Mouse (Mus musculus) lung, postnatal 4 days (tissue): ENCODE measurements at regions not wholly inside any gene's neighbourhood (a gene's known extent, or its start where the extent isn't known, plus 50 kb on each side); places are given as distances from the start of the nearest gene placed in this dataset.

ENCODE experiments used
- DNase-seq, 2 experiments: peaks; one replicate each; pipeline ENCODE4 v3.0.0; 2021

DNA sequence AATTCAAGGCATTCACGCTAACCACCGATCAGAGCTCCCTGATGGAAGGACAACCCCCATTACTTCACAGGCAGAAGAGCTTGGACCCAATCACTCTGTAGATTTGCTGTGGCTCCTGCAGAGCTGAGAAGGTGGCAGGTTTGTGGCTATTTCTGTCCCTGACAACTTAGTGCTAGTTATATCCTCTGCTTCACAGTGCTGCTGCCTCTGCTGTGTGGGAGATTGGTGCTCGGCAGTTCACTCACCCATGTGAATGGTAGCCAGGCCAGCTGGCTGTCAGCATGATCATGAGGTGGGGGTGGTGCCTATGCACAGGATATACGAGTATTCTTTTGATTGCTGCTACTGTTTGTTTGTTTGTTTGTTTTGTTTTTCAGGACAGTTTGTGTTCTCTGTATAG lies 113.9 kb downstream of the Gm10131 start:
- no peak for DNase-seq

DNA sequence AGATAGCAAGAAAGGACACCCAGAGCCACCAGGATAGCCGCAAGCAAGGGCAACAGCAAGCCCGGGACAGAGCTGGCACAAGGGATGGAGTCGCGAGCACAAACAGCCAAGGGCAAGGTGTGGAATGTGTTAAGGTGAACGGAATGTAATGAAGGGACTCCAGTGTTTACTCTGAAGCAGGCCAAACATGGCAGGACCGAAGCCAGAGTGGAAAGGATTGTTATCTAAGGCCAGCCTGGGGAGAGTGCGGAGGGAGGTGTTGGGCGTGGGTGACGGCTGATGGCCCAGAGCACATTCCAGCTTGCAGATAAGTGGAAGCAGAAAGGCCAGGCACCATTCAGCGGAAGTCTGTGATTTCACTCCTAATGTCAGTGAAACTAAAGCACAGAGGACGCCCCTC lies 118.6 kb downstream of the Gm10131 start:
- peak; percentile 67 to 88 for DNase-seq

DNA sequence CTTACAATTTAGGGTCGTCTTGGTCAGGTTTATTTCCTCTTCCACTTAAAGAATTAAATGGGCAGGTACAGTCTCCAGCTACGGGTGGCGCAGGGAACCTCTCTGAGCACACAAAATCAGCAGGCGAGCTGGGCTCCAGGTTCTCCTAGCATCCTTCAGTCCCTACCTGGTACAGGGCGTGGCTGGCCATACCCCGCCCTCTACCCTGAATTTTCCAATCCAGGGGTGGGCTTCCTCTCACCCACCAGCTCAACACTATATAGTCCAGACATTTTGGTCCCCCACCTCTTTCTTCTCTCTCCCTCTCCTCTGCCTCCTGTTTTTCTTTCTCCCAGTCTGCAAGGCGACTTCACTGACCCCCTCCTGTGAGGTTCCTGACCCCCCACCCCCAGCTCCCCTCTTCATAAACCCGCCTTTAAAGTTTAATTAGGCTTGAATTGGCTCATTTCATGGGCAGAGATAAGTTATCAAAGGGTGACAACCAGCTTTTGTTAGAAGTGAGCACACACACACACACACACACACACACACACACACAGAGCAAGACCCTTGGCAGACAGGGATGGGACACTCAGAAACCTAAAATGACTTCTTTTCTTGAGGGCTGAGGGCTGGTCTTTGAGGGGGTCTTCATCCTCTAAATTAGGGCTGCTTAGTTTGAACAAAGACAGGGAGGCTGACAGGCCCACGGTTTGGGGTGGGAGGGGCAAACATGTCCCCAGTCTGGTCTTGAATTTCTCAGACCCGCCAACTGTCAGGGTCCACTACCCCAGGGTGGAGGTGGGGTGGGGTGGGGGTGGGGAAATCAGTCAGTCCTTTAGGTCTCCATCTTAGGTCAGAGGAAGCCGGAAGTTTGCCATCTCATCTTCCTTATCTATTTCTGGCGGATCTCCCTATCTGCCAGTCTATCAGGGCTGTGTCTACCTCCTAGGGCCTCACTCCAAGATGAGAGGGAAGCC lies 119.3 kb downstream of the Gm10131 start:
- DNase-seq: no peak

DNA sequence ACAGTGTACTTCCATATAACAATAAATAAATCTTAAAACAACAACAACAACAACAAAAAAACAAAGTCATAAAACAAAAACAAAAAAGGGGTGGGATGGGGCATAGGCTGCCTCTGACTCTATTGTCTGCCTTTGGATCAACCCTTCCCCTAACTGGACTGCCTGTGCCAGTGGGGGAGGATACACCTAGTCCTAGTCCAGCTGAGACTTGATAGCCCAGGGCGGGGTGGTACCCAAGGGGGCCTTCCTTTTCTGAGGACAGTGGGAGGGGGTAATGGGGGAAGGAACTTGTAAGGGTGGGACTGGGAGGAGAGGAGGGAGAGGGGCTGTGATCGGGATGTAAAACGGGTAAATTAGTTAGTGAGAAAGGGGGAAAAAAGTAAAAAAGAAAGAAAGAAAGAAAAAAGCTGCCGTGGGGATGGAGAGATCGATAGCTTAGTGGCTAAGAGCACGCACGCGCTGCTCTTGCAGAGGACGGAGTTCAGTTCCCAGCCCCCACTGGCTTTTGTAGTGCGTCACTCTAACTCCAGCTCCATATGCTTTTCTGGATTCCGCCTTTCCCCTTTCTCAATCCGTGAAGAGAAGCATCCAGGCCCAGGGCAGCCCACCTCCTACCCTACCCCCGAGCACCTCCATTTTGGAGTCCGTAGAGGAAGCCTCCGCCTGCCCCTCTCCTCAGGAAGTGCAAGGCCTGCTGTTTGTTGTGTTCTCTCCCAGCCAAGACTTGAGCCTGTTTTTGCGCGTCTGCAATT lies 120.2 kb downstream of the Gm10131 start:
- no peak for DNase-seq

DNA sequence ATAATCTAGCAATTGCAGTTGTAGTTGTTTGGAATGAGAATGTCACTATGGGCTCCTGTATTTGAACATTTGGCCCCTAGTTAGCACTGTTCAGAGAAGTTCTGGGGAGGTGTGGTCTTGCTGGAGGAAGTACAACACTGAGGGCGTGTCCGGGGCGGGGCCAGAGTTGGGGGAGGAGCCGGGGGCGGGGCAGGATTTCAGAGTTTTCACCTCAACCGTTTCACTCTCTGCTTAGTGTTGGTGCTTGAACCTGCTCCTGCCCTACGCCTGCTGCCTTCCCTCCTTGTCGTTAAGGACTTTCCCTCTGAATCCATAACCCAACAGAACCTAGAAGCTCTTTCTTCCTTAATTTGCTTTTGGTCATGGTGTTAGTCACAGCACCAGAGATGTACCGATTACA lies 121.5 kb downstream of the Gm10131 start:
- DNase-seq: no peak

DNA sequence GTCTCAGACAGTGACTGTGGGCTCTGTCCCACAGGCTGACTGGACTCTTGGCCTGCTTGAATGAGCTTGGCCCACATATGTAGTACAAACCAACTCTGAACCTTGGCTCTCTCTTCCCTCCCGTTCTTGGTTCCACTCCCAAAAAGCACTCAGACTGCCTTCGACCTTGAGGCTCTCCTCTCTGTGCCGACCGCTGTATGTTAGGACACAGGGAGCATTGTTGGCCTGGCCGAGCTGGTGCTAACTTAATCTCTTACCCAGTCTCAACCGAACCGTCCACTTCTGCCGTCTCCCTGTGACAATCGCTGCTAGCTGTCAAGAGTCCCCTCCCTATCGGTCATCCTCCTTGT lies 123.8 kb downstream of the Gm10131 start:
- DNase-seq: no peak

DNA sequence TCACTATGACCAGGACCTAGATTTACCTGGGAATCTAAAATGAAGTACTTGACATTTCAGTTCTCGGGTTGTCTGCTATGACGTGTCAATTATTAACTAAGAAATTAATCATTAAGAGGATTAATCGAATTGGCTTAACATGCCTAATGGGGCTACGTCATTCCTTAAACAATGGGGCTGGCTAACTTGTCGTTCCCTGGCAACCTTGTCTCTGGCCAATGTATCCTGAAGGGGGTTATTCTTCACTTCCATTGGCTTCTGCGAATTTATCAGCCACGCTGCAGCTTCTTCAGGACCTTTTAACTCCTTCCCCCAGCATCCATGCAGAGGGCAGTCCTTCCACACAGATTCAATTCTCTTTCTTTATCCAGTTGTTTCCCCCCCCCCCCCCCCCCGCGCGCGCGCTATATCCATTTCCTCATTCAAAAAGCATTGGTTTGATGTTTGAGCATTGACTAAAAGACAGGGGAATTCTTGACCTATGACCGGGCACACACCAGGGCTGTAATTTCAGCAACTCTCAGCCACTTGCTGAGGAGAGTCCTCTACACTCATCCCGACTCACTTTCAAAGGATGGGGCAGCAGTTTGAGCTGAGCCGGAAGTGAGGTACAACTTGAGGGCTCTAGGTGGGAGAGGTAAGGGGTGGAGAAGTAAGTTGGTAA lies 124.3 kb downstream of the Gm10131 start:
- DNase-seq: no peak

DNA sequence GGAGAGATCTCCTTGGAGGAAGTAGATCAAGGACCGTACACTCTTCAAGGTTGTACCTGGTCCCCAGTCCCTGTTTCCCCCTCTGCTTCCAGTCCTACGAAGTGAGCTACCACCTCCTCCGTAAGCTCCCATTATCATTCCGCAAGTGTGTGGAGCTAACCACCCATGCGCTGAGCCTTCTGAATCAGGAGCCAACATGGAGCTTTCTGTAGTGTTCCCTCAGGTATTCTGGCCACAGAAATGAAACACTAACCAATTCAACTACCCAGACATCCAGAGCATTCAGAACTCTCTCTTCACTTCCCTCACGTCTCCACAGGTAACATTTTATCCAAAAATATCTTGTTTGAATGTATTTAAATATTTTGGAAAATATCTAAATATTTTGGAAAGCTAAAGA lies 124.9 kb downstream of the Gm10131 start:
- no peak for DNase-seq

DNA sequence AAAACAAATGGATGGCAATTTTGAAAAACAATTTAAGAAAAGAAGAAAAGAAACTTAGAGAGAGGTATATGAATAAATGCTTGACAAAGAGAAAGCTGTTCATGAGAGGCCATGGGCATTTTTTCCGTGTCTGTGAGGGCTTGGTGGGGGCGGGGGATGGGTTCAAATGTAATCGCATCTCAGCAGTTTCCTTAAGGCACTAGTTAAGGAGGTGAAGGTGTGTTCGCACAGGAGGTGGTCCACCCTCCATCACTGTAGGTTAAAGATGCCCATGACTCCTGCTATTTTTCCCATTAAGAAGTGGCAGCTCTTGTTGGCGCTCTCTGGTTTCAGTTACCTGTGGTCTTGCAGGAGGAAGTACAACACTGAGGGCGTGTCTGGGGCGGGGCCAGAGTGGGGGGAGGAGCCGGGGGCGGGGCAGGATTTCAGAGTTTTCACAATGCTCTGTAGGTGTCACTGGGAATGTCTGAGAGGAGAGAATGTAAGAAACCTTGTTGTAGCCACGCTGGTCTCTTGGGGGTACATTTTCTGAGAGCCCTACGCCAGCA lies 126.0 kb downstream of the Gm10131 start:
- no peak for DNase-seq

DNA sequence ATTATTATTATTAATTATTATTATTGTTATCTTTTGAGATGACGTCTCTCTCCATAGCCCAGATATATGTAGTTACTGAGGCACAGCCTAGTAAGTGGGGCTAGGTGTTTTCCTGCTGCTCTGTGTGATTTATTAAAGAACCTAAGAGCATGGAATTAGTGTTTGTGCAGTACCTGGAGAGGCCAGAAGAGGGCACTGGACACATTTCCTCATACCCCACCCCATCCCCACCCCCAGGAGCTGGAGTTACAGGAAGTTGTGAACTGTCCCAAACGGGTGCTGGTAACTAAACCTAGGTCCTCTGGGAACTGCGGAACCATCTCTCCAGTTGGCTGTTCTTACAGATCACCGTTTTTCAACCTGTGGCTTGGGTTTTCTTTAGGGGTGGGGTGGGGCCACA lies 129.9 kb downstream of the Gm10131 start:
- peak in 1 of 2 experiments; percentile 23 for DNase-seq

DNA sequence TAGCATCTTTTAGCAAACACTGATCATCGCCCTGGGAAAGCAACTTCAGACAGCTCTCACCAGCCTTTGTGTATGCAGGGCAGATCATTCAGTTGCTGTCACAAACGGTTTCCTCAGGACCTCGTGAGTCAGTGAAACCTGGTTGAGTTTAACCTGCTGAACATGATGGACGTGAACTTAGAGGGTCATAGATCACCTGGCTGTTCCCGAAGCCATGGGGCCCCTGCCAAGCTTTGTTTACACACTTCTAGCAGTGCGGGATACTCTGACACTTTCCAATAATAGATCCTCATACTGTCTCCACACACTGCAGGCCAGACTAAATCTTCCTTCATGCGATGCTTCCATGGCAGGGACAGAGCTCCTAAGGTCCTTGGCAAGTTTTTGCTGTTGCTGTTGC lies 130.5 kb downstream of the Gm10131 start:
- no peak for DNase-seq
